31 mouse cellular contexts compared by ENCODE assay signal in the genomic region with DNA sequence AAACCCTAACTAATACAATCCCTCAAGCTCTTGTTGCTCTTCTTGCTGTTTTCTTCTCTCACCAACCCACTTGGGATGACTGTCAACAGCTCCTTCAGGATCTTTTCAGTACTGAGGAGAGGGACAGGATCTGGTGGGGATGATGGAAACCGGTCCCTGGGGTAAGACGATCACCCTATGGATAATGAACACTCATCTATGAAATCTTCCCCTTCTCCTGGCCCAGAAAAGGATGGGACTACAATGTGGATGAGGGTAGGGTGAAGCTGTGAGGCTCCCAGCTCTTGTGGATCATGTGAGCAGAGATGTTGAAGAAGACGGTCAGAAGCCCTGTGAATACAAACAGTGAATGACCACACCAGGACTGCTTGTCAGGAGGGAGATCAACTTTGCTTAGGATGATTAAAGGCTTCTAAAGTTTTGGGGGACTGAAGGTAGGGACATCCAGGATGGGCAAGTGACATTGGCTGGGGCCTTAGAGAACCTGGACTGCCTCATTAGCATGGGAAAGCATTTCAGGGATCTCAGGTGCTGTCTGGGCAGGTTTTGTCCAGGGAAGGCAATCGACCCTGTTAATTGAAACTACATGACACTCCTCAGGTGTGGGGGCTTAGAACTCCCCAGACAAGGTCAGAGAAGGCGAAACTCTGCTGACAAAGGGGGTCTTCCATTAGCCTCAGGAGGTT. TPM values are rescaled to one million over a fixed set of nuclear protein-coding genes. Genes with fewer than 3 reads are reported as not detected.
"Had no signal": no experiment of that assay in that cellular context is flagged by ENCODE, and none has a peak within 500 bp of the region (broad histone marks: within the 10 kb centered on the region; RNA-seq: fewer than 3 reads in every experiment).

No protein-coding gene starts in this region.

- H3K27ac ChIP-seq: heart, embryonic 13.5 days; heart, embryonic 15.5 days; hindbrain, embryonic 10.5 days; hindbrain, embryonic 12.5 days; hindbrain, embryonic 13.5 days; hindbrain, embryonic 14.5 days; hindbrain, embryonic 15.5 days; hindbrain, postnatal 0 days; intestine, embryonic 15.5 days; kidney, embryonic 15.5 days; kidney, postnatal 0 days; layer of hippocampus, adult 2 months; left cerebral cortex, adult 2 months had no signal

- DNase-seq: heart, postnatal 10 days; heart, postnatal 14 days; heart, postnatal 36 days; heart, postnatal 4 days; kidney, adult 11 months; kidney, adult 18-20 months; kidney, adult 2 months; kidney, adult 8-10 months; kidney, adult 9 months; kidney, postnatal 14 days; kidney, postnatal 4 days; layer of hippocampus, adult 9-11 months; layer of hippocampus, postnatal 36 days had no signal

- H3K36me3 ChIP-seq: heart, embryonic 13.5 days; heart, embryonic 15.5 days; hindbrain, embryonic 10.5 days; hindbrain, embryonic 12.5 days; hindbrain, embryonic 13.5 days; hindbrain, embryonic 15.5 days; intestine, embryonic 15.5 days; kidney, embryonic 15.5 days had no signal

- H3K27me3 ChIP-seq: heart, embryonic 13.5 days; heart, embryonic 15.5 days; hindbrain, embryonic 12.5 days; hindbrain, embryonic 13.5 days; hindbrain, embryonic 15.5 days; intestine, embryonic 15.5 days; kidney, embryonic 15.5 days had no signal

- H3K9ac ChIP-seq: heart, embryonic 13.5 days; heart, embryonic 15.5 days; hindbrain, embryonic 12.5 days; hindbrain, embryonic 13.5 days; hindbrain, embryonic 14.5 days; hindbrain, embryonic 15.5 days; intestine, embryonic 15.5 days; kidney, embryonic 15.5 days had no signal

- H3K4me1 ChIP-seq: hindbrain, embryonic 10.5 days; hindbrain, embryonic 12.5 days; hindbrain, embryonic 13.5 days; hindbrain, embryonic 15.5 days; kidney, embryonic 15.5 days had no signal

- ATAC-seq: hindbrain, embryonic 16.5 days; hindbrain, postnatal 0 days; inflammation-experienced regulatory T-cells, adult 6 months; intestine, embryonic 15.5 days; intestine, embryonic 16.5 days; intestine, postnatal 0 days had no signal

- H3K4me3 ChIP-seq: heart, embryonic 13.5 days; heart, embryonic 15.5 days; hindbrain, embryonic 10.5 days; hindbrain, embryonic 12.5 days; hindbrain, embryonic 13.5 days; hindbrain, embryonic 15.5 days; intestine, embryonic 15.5 days; kidney, embryonic 15.5 days; layer of hippocampus, adult 2 months; left cerebral cortex, adult 2 months had no signal

- H3K4me2 ChIP-seq: heart, embryonic 11.5 days; heart, embryonic 13.5 days; heart, embryonic 15.5 days; hindbrain, embryonic 12.5 days; hindbrain, embryonic 13.5 days; hindbrain, embryonic 14.5 days; hindbrain, embryonic 15.5 days; intestine, embryonic 15.5 days; kidney, embryonic 15.5 days had no signal

- H3K9me3 ChIP-seq: heart, embryonic 15.5 days had no signal

RNA-seq across cellular contexts. Expression of a gene that starts 12.0 kb away (rescaled TPM):
- polyA plus RNA-seq: inflammation-experienced regulatory T-cells, adult 6 months had no signal
